Mouse (Mus musculus) left cerebral cortex, postnatal 4 days (tissue): ENCODE results near the gene Gstt4. TPM values are rescaled to one million over a fixed set of nuclear protein-coding genes. Genes with fewer than 3 reads are reported as not detected.

Experiments
- total RNA-seq, 2 experiments: library from RNA; stranded (reverse); gene quantifications; 2 replicates each; pipeline ENCODE4 v1.2.3; 2021

Gene Gstt4
- total RNA-seq, 2 experiments from 2014 or later: not detected

Other genes with a start within 250 kb of the Gstt4 start
- 1 to 10 TPM; 1.9 to 3.0 TPM for gene Ggt5, start 233.2 kb downstream of the Gstt4 start, total RNA-seq
- gene Susd2, start 178.5 kb downstream of the Gstt4 start, total RNA-seq: 1 to 10 TPM; 1.6 to 2.5 TPM
- gene Cabin1, start 58.2 kb downstream of the Gstt4 start, total RNA-seq: 100 to 1,000 TPM in 1 of 2 experiments, 10 to 100 TPM in 1; 93.1 to 101 TPM
- 10 to 100 TPM; 34.0 to 36.1 TPM for gene Ddt, start 49.1 kb downstream of the Gstt4 start, total RNA-seq
- gene Gm20441, start 41.6 kb downstream of the Gstt4 start, total RNA-seq: not detected
- under 1 TPM; 0.60 to 0.70 TPM for gene Gstt3, start 41.1 kb downstream of the Gstt4 start, total RNA-seq
- 1 to 10 TPM; 6.6 to 9.4 TPM for gene Gstt1, start 24.0 kb downstream of the Gstt4 start, total RNA-seq
- gene Gstt2, start 14.9 kb upstream of the Gstt4 start, total RNA-seq: 1 to 10 TPM; 3.6 to 4.3 TPM
- gene Mif, start 37.7 kb upstream of the Gstt4 start, total RNA-seq: 100 to 1,000 TPM; 844 to 864 TPM
- gene Derl3, start 70.9 kb upstream of the Gstt4 start, total RNA-seq: 1 to 10 TPM; 2.1 to 2.7 TPM
- 100 to 1,000 TPM; 138 to 139 TPM for gene Smarcb1, start 99.1 kb upstream of the Gstt4 start, total RNA-seq
- gene Chchd10, start 110.6 kb upstream of the Gstt4 start, total RNA-seq: 10 to 100 TPM; 39.2 to 59.6 TPM
- gene Mmp11, start 114.0 kb upstream of the Gstt4 start, total RNA-seq: 10 to 100 TPM in 1 of 2 experiments, 1 to 10 TPM in 1; 9.9 to 10.7 TPM
- 1 to 10 TPM in 1 of 2 experiments, under 1 TPM in 1; 0.48 to 1.1 TPM for gene Gm867, start 118.1 kb upstream of the Gstt4 start, total RNA-seq
- gene Vpreb3, start 120.5 kb upstream of the Gstt4 start, total RNA-seq: not detected
- gene Gm5134, start 132.0 kb upstream of the Gstt4 start, total RNA-seq: not detected
- 10 to 100 TPM; 10.3 to 11.4 TPM for gene Zfp280b, start 210.1 kb upstream of the Gstt4 start, total RNA-seq